Comparison of ENCODE assay signal across 8 mouse cellular contexts in the genomic region with DNA sequence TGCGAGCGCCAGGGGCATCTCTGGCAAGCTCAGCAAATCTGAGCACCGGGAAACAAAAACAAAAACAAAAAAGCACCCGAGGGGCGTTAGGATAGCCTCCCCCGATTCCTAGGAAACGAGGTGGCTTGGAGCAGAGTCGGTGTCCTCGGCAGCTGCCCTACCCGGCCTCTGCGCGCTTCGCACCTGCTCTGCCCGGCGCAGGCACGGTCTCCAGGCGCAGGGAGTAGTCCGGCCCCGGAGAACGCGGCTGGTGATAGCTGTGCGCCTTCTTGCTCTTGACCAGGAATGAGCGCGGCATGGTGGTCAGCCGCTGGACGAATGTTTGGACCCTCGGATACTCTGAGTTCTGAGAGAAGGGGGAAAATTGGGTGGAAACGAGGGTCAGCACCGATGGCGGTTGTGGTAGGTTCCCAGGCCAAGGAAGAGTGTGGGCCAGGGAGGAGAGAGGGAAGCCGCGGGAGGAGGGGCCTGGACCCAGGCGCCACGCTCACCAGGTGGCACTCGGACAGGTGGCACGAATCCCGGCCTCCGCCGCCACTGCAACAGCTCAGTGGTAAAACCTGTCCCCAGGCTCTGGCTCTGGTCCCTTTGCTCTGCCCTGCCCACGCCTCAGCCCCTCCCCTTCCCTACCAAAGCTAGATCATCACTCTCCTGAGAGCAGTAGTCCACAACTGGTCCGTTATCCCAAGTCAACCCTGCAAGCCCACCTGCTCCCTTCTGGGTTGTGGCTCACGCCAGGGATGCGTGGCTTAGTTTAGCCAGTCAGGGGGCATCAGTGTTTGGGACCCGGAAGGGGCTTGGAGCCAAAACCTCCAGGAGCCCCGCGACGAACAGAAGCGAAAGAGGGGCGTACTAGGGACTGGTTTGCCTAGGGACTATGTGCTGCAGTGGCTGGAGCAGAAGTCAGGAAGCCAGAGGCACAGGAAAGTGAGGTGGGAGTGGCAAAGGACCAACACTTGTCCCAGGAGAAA. TPM values are rescaled to one million over a fixed set of nuclear protein-coding genes. Genes with fewer than 3 reads are reported as not detected.
A peak's percentile ranks its signal among the peaks of the same experiment; 100 is the strongest.
DNase-seq lines count a peak whose midpoint lies in the region; ATAC-seq and TF ChIP-seq lines count a peak whose summit lies in the region.

No protein-coding gene starts in this region.

- under 1% methylated on average over 49 of the region's 49 CpGs for WGBS in kidney, embryonic 14.5 days
- 1% methylated on average over 49 of the region's 49 CpGs for WGBS in heart, embryonic 15.5 days
- WGBS in limb, embryonic 11.5 days = 1% methylated on average over 49 of the region's 49 CpGs
- 1% methylated on average over 49 of the region's 49 CpGs for WGBS in midbrain, embryonic 14.5 days

- no peak for DNase-seq in kidney, adult 11 months
- peak; percentile 48 for DNase-seq in limb, embryonic 11.5 days (ENCODE audit: low spot score)
- peak; percentile 27 for DNase-seq in midbrain, embryonic 14.5 days
- DNase-seq in yolk sac, embryonic 10.5 days (ENCODE audit: low spot score) = no peak
- no peak for DNase-seq in left cerebral cortex, postnatal 10 days (ENCODE audit: extremely low spot score in 1 of 2, low spot score in 2 of 2)

- H3K4me1 ChIP-seq in kidney, embryonic 14.5 days (ENCODE audit: control insufficient read depth, insufficient read depth, low read length) = peaks cover 34% of the 10 kb centered on the region
- H3K4me1 ChIP-seq in bone marrow macrophage, adult 2 months (ENCODE audit: control insufficient read depth, insufficient read depth, low read length) = no peaks in the 10 kb centered on the region
- H3K4me1 ChIP-seq in heart, embryonic 15.5 days (replicated peaks) = peaks cover 60% of the 10 kb centered on the region
- peaks cover 32% of the 10 kb centered on the region for H3K4me1 ChIP-seq in limb, embryonic 11.5 days (ENCODE audit: control insufficient read depth, insufficient read depth, low read length)
- H3K4me1 ChIP-seq in midbrain, embryonic 14.5 days (ENCODE audit: control insufficient read depth, insufficient read depth, low read length) = peaks cover 23% of the 10 kb centered on the region

- no peak overlapping the region for H3K27ac ChIP-seq in kidney, embryonic 14.5 days (ENCODE audit: low read depth, low read length)
- H3K27ac ChIP-seq in bone marrow macrophage, adult 2 months (ENCODE audit: insufficient read depth, low read depth, low read length) = no peak overlapping the region
- no peak overlapping the region for H3K27ac ChIP-seq in heart, embryonic 15.5 days
- H3K27ac ChIP-seq in limb, embryonic 11.5 days (replicated peaks; ENCODE audit: low read depth, low read length) = no peak overlapping the region
- H3K27ac ChIP-seq in midbrain, embryonic 14.5 days (replicated peaks; ENCODE audit: low read depth, low read length) = no peak overlapping the region

- no peaks in the 10 kb centered on the region for H3K9me3 ChIP-seq in kidney, embryonic 14.5 days (ENCODE audit: control insufficient read depth, low read length)
- H3K9me3 ChIP-seq in heart, embryonic 15.5 days (replicated peaks) = no peaks in the 10 kb centered on the region
- no peaks in the 10 kb centered on the region for H3K9me3 ChIP-seq in limb, embryonic 11.5 days (ENCODE audit: control insufficient read depth, low read length)
- H3K9me3 ChIP-seq in midbrain, embryonic 14.5 days (ENCODE audit: control insufficient read depth, low read length) = no peaks in the 10 kb centered on the region

- peaks cover 96% of the 10 kb centered on the region for H3K27me3 ChIP-seq in kidney, embryonic 14.5 days (ENCODE audit: control insufficient read depth, insufficient read depth, low read length)
- peaks cover 99% of the 10 kb centered on the region for H3K27me3 ChIP-seq in heart, embryonic 15.5 days
- H3K27me3 ChIP-seq in limb, embryonic 11.5 days (ENCODE audit: control insufficient read depth, insufficient read depth, low read length) = peaks cover 94% of the 10 kb centered on the region
- peaks cover 95% of the 10 kb centered on the region for H3K27me3 ChIP-seq in midbrain, embryonic 14.5 days (ENCODE audit: control insufficient read depth, insufficient read depth, low read length)

- H3K36me3 ChIP-seq in kidney, embryonic 14.5 days (ENCODE audit: control insufficient read depth, insufficient read depth, low read length) = no peaks in the 10 kb centered on the region
- H3K36me3 ChIP-seq in heart, embryonic 15.5 days = no peaks in the 10 kb centered on the region
- H3K36me3 ChIP-seq in limb, embryonic 11.5 days (ENCODE audit: control insufficient read depth, insufficient read depth, low read length) = no peaks in the 10 kb centered on the region
- H3K36me3 ChIP-seq in midbrain, embryonic 14.5 days (ENCODE audit: control insufficient read depth, insufficient read depth, low read length) = no peaks in the 10 kb centered on the region

- intact Hi-C loops in left cerebral cortex, postnatal 10 days (cut with DNase I) = loop anchor here (5.0 kb wide), 1 partner anchor 1267 kb away; a partner anchor contains a TSS

- no peak for TF ChIP-seq POLR2A in bone marrow macrophage, adult 2 months (IDR thresholded peaks at IDR 0.05; ENCODE audit: borderline replicate concordance, low read depth, low read length)

- no peak for ATAC-seq in kidney, embryonic 14.5 days (ENCODE audit: low FRiP score, low TSS enrichment)
- ATAC-seq in heart, embryonic 15.5 days (replicated peaks; ENCODE audit: insufficient number of reproducible peaks, insufficient read depth, low FRiP score, low read depth) = no peak
- no peak for ATAC-seq in limb, embryonic 11.5 days (ENCODE audit: insufficient number of reproducible peaks, low FRiP score, low TSS enrichment, low read depth)
- no peak for ATAC-seq in midbrain, embryonic 14.5 days (ENCODE audit: low FRiP score, low TSS enrichment)

- H3K4me3 ChIP-seq in kidney, embryonic 14.5 days (ENCODE audit: low read length) = peak overlapping the region; percentile 28
- H3K4me3 ChIP-seq in bone marrow macrophage, adult 2 months (ENCODE audit: insufficient read depth, low read length) = peak overlapping the region; percentile 59
- peak overlapping the region; percentile 48 for H3K4me3 ChIP-seq in heart, embryonic 15.5 days
- H3K4me3 ChIP-seq in limb, embryonic 11.5 days (ENCODE audit: low read depth, low read length) = peak overlapping the region; percentile 8
- H3K4me3 ChIP-seq in midbrain, embryonic 14.5 days (replicated peaks; ENCODE audit: low read depth, low read length) = 0 out of 2 replicates have a peak overlapping the region, but pooled peaks have one; percentile 2

- H3K9ac ChIP-seq in kidney, embryonic 14.5 days (ENCODE audit: low read depth, low read length) = no peak overlapping the region
- no peak overlapping the region for H3K9ac ChIP-seq in heart, embryonic 15.5 days
- H3K9ac ChIP-seq in limb, embryonic 11.5 days (ENCODE audit: low read length) = no peak overlapping the region
- no peak overlapping the region for H3K9ac ChIP-seq in midbrain, embryonic 14.5 days (replicated peaks; ENCODE audit: low read length)

- TF ChIP-seq CTCF in bone marrow macrophage, adult 2 months (IDR thresholded peaks at IDR 0.05; ENCODE audit: low read depth, low read length) = no peak

- H3K4me2 ChIP-seq in kidney, embryonic 14.5 days (replicated peaks; ENCODE audit: low read depth, low read length) = peak overlapping the region; percentile 27
- H3K4me2 ChIP-seq in heart, embryonic 15.5 days = peak overlapping the region; percentile 82
- H3K4me2 ChIP-seq in limb, embryonic 11.5 days (ENCODE audit: low read depth, severe bottlenecking) = peak overlapping the region; percentile 43; the same call in 1 of the 2 replicates
- H3K4me2 ChIP-seq in midbrain, embryonic 14.5 days (ENCODE audit: low read length) = 0 out of 2 replicates have a peak overlapping the region, but pooled peaks have one; percentile 18

RNA-seq across cellular contexts. Expression of a gene that starts 2.0 kb away (rescaled TPM):
- polyA plus RNA-seq in kidney, embryonic 14.5 days (2014; fragmentation: Nextera tagmentation; extraction: Ambion mirVana) = not detected in 2 replicates
- not detected in 2 replicates for polyA plus RNA-seq in bone marrow macrophage, adult 2 months (2012; ENCODE audit: insufficient read depth, insufficient read length, missing spikeins)
- polyA plus RNA-seq in heart, embryonic 15.5 days (2015; fragmentation: Nextera tagmentation; extraction: Ambion mirVana) = 0.11 and 1.5 TPM in 2 replicates
- polyA plus RNA-seq in limb, embryonic 11.5 days (2014; fragmentation: Nextera tagmentation; extraction: Ambion mirVana) = 0.13 TPM in 1 of 2 replicates, not detected in the other
- not detected in 2 replicates for polyA plus RNA-seq in midbrain, embryonic 14.5 days (2014; fragmentation: Nextera tagmentation; extraction: Ambion mirVana)
- total RNA-seq in left cerebral cortex, postnatal 10 days (2021) = not detected

Comparison
In these comparisons a context has a peak if more than half of its experiments do, and no peak if none do; other contexts are left out.
1. H3K4me2 ChIP-seq: peak in every context shown above with its lines; median percentile 82 in heart, embryonic 15.5 days; 43 in limb, embryonic 11.5 days; 27 in kidney, embryonic 14.5 days; 18 in midbrain, embryonic 14.5 days.
2. H3K4me3 ChIP-seq: peak in every context shown above with its lines; median percentile 59 in bone marrow macrophage, adult 2 months; 48 in heart, embryonic 15.5 days; 28 in kidney, embryonic 14.5 days; 8 in limb, embryonic 11.5 days; 2 in midbrain, embryonic 14.5 days.
3. DNase-seq: peak in limb, embryonic 11.5 days (single experiment) and midbrain, embryonic 14.5 days (single experiment); none in kidney, adult 11 months (single experiment), yolk sac, embryonic 10.5 days (single experiment) and left cerebral cortex, postnatal 10 days (0 of 2).